Mouse (Mus musculus): ENCODE measurements around the gene Xylb.

DNA sequence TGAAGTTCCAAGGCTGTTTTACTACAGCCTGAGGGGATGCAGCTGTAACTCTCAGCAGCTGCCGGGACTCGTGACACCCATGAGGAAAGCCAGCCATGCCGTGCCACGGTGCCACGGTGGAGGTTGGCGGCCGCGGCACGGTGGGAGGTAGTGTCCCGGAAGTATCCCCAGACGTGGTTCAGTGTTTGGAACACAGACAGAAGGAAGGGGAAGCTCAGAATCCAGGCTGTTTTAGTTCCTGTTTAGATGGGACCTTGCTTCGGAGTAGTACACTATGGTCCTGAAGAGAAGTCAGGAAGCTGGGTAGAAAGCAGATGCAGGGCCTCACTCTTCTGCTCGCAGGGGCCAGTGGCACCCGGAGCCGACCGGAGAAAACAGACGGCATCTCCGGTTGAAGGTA is 60.8 kb downstream of the Xylb start:
- TF ChIP-seq POLR2A (IDR thresholded peaks at IDR 0.05; ENCODE audit: low read depth, low read length) (no peak), CTCF (IDR thresholded peaks at IDR 0.05; ENCODE audit: extremely low read depth, insufficient read depth, insufficient read length, insufficient replicate concordance) (no peak)
